Mouse (Mus musculus) inflammation-experienced regulatory T-cells, adult 6 months (primary cell): ENCODE measurements around the gene 4930451I11Rik. TPM values are rescaled to one million over a fixed set of nuclear protein-coding genes. Genes with fewer than 3 reads are reported as not detected.

Source experiments
- ATAC-seq: one replicate; pipeline ENCODE4 v1.8.0; 2017
- polyA plus RNA-seq, 3 experiments: library from polyadenylated mRNA; unstranded; fragments of 100-300 nt; shearing (Covaris generic); gene quantifications; one replicate each; pipeline ENCODE4 v1.2.1; 2017

The 4930451I11Rik gene
- not detected for polyA plus RNA-seq

DNA sequence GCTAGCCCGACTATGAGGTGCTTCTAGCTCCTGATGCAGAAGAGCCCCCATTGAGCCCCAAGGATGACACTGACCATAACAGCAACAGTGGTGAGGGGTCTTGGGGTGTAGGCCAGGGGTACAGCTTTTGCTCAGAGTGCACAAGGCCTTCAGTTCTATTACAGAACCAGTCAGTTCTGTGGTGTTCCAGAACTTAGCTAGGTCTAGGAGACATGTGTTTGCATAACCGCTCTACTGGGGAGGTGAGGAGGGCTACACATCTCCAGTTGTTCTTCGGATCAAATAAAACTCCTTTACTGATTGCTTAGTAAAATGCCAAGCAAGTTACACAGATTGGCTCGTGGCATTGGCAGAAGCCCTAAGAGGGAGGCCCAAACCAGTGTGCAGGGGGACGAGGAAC is at the start of gene 4930451I11Rik:
Gene 4930451I11Rik, minus strand, starts transcription at position 101 of the 400 bp plus-strand sequence.
- no peak for ATAC-seq

DNA sequence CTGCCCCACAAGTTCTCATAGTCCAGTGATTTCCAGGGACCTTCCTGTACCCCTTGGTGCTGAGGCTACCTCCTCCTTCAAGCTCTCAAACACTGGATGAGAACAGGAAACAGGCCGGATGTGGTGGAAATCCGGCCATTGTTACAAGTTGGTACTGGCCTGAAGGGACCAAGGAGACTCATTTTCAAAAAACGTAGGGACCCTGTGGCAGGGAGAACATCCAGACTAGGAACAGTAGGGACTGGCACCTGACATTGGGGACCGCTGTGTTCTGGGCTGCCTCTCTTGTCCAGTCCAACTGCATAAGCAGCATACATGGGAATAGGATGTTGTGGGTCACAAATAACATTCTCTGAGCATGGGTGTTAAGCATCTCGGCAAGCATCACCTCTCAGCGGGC is 49.6 kb upstream of the 4930451I11Rik start:
- no peak for ATAC-seq

DNA sequence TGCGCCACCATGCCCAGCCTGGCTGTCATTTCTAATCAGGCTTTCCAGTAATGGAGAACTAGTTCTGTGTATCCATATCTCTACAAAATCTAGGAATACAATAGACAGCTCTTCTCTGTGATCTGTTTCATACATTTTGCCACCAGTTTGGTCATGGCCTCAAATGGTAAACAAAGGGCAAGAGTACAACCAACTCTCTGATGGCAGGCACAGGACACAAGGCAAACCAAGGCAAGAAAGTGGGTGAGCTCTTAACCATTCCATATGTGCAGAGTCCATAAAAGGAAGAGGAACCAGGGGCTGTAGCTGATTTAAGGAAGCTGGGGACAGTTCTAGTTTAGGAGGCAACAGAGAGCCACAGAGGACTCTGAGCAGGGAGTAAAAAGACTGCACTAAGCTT is 45.8 kb upstream of the 4930451I11Rik start:
- no peak for ATAC-seq

DNA sequence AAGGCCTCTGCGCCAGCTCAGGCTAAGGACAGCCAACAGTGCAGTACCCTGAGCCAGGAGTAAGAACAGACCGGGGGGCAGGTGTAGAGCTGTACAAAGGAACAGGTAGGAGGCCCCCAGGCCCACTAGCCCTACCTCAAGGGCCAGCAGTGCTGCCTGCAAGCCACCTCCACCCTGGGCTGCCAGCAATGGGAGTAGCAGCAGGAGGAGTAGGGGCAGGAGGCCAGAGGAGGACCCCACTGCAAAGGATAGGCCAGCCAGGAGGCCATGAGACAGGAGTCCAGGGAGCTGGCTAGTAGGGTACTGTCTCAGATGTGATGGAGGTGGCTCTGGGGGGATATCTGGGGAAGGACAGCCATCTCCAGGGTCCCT is 39.1 kb upstream of the 4930451I11Rik start:
- no peak for ATAC-seq

DNA sequence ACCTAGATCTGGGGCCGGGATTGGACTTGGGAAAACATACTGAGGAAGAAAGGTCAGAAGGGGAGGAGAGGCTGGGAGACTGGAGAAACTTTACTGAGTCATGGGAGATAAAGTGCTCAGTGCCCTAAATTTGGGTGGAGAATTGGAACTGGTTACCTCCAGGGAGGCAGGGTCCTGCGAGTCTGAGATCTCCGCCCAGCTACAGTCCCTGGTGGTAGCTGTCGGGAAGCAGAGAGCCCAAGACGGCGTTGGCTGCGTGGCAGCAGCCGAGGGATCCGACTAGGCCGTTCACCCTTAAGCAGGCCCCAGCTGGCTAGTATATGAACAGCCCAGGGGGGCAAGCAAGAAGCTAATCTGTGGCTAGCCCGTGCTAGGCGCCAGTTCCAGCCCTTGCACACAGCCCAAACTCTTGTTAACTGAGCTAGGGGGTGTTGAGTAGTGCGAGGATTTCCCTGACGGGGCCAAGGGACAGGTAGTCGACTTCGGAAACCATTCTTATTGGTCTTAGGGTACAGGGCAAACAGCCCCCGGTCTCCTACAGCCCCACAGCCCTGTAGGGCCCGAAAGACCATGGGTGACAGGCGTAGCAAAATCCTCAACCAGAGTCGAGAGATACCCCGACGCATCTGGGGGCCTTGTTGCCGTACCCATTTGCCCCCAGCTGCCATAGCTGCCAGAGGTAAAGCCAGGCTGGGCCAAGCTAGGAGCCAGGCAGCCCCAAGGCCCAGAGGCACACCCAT is 38.5 kb upstream of the 4930451I11Rik start:
- no peak for ATAC-seq

DNA sequence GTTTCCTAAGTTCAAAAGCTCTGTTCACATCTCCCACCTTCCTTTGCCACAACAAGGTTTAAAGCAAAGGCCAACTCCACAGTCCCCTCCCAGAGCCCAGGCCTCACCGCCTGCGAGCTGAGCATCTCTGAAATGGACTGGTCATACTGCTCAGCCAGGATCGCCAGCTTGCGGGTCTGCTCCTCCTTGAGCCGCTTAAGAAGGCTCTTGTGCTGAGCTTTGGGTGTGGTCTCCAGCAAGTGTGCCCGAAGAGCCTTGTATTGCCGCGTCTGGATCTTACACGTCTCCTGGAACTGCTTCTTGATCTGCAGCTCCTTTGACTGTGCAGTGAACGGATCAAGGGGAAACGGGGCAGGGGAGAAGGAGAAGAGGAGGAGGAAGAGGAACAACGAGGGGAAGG is 36.6 kb upstream of the 4930451I11Rik start:
- no peak for ATAC-seq

DNA sequence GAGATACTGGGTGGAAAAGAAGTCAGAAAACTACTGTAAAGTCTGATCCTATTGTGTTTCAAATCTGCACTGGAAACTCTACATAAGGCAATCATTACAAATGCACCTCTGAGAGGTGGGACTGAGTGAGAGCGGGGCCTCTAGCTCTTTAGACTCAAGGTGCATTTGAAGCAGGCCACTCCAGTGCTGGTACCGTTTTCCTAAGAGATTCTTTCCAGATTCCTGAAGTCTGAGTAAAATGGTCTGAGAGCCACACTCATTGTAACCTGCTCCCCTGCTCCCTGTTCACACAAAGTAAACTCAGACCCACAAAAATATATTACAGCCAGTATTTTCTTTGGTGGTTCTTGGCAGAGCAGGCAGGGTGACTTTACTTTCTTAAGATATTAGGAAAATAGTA is 36.1 kb upstream of the 4930451I11Rik start:
- ATAC-seq, result no peak

DNA sequence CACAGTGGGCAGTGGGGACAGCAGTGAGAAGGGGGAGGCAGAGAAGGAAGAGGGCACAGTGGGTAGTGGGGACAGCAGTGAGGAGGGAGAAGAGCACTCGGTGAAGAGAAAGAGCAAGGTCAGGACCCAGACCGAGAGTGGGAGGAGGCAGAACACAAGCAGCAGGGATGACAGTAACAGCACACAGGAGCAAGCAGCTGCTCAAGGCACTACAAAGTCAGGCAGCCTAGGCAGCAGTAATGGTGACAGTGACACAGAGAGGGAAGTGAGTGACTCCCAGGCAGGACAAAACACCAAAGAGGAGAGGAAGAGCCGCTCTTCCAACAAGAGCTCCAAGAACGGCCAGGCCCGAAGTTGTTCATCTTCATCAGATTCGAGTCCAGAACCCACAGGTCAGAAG is 32.4 kb upstream of the 4930451I11Rik start:
- ATAC-seq, result no peak

DNA sequence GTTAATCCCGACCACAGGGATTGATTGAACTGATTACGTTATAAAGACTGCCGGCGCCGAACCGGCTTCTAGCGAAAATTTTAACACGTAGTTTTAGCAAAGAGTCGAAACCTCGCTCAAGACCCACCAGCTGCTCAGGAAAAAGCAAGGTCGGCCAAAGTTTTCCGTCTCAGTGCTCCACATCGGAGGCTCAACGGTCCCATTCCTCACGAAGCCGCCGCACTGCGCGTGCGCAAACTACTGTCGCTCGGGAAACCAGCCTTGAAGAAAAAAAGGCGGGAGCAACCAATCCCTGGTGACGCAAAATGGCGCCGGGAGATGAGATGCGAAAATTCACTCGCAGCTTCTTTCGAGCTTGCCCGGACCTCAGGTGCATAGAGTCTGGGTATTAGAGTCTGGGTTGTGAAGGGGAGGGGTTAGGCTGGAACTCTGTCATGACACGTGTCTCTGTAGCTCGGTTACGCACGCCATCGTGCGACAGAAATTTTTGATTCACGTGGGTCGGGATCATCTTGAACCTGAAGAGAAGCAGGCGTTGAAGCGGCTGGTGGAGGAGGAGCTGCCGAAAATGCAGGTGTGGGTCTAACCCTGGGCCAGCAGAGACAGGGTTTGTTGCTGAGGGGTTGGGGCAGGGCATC is 30.8 kb upstream of the 4930451I11Rik start, which contains the start of gene Ino80e:
Gene Ino80e, minus strand, starts transcription at position 231 of the 638 bp plus-strand sequence.
- peak; percentile 61 for ATAC-seq

DNA sequence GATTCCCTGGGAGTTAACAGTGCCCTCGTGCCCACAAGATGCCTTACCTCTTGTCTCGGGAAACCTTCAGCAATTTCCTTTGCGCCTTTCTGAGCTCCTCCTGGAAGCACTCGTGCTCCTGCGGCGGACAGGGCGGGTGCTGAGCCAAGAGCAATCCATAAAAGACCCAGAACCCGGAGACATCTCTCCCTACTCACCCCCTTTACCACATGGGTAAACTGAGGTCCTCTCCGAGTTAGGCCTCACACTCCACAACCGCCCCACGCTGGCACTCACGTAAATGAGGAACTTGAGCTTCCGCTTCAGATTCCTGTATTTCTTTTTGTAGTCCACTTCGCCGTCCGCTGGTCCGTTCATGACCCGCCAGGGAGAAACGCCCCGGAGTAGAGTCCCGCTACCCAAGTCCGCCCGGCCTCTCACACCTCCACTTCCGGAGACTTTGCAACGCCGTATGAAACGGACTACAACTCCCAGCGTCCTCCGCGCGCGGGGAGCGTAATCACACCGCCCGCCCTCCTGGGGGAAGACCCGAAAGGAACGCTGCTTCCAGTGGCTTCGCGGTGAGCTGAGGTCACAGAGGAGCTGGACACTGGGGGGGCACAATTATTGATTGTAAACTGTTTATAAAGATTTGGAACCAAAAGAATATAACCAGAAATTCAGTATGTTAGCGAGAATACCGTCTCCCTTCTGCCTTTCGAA is 30.1 kb upstream of the 4930451I11Rik start, which contains the start of gene Hirip3:
Gene Hirip3, plus strand, starts transcription at position 544 of the 702 bp plus-strand sequence.
- ATAC-seq, result peak; percentile 90

DNA sequence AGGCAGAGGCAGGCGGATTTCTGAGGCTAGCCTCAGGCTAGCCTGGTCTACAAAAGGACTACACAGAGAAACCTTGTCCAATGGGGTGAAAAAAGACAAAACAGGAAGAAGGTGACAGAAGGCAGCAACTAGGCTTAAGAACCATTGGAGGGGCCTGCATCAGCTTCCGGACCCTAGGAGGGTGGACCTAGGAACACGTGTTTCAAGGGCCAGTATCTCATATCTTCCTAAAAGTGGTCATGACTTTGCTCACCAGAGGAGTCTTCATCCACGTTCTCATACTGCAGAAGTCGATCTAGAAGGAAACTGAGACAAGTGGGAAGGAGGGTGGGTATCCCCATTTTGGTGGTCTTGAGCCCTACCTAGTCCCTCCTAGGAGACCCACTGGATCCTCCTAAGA is 29.5 kb upstream of the 4930451I11Rik start:
- no peak for ATAC-seq

DNA sequence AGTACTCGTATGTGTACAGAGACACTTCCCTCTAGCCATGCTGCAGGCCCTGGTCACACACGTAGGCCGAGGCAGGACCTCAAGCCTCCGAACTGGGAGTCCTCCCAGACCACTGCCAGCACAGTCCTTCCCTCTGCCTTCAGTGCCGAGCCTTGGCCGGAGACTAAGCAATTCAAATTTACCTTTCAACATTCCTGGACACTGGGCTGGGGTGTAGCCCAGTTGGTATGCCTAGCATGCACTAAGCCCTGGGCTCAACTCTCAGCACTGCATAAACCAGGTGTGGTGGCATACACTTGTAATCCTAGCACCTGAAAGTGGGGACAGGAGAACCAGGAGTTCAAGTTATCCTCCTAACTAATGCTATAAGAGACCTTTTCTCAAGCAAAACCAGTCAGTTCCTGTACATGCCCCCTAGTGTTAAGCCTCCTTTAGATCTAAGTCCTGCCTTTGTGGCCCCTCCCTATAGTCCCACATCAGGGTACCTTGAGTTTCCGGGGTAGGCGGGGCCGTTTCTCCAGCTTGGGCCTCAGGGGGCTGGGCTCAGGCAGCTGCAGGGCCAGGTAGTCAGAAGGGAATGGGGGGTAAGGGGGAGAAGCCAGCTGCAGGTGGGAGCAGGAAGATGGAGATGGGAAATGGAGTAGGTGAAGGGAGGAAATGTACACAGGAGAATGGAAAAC is 25.4 kb upstream of the 4930451I11Rik start:
- no peak for ATAC-seq

DNA sequence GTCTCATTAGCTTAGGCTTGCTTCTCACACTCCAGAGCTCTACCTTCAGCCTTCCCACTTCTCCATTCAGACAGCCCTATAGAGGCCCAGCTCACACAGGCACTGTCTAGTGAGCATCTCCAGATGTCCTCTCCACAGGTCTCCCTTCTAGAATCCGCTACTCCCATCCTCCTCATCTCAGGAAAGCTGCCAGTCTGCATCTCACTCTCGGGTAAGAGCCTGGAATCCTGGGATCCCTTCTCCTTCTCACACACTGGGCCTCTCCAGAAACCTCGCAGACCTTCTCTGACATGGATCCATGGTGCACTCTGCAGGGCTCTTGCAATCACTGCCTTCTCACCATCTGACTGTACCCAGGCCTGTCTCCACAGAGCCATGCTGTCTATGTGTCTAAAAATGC is 24.2 kb upstream of the 4930451I11Rik start:
- no peak for ATAC-seq

DNA sequence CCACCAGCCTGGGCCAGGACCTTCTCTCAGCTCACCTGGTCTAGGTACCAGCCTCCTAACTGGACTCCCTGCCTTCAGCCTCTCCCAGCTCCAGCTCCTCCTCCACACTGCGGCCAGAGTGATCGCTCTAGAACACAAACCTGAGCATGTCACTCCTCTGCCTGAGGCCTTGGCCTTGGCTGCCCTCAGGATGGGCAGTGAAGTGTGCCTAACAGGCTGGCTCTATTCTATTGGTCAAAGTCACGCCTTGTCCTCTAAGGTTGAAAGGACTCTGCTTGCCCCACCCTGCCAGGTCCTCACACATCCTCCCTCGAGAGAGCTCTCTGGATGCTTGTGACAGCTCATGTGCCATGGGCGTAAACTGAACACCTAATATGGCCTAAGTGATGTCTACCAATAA is 22.0 kb upstream of the 4930451I11Rik start:
- no peak for ATAC-seq

DNA sequence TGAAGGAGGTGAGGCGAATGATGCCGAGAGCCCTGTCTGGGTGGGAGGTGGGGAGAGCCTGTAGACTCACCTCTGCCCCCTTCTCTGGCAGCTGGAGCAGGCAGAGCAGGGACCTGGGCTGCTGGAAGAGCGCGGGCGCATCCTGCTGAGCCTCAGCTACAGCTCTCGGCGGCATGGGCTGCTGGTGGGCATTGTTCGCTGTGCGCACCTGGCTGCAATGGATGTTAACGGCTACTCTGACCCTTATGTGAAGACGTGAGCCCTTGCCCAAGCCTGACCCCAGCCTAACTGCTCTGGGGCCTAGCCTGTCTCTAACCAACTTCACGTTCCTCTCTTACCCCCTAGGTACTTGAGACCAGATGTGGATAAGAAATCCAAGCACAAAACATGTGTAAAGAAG is 19.8 kb upstream of the 4930451I11Rik start:
- ATAC-seq, result no peak

DNA sequence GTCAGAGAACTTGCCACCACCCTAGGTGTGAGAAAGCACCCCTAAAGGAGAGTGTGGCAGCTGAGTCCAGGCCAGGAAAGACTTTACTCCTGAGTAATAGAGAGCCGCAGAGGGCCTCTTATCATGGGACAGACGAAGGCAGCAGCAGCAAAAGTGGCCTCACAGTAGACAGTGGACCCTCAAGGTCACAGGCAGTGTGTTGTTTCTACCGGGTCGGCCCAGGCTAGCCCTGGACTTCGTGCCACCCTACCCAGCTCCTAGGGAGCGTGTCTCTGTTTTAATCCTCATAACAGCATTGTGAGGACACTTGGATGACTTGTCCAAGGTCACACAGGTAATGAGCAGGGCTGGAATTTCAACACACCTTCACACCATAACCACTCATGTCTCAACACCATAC is 18.7 kb upstream of the 4930451I11Rik start:
- ATAC-seq, result no peak

DNA sequence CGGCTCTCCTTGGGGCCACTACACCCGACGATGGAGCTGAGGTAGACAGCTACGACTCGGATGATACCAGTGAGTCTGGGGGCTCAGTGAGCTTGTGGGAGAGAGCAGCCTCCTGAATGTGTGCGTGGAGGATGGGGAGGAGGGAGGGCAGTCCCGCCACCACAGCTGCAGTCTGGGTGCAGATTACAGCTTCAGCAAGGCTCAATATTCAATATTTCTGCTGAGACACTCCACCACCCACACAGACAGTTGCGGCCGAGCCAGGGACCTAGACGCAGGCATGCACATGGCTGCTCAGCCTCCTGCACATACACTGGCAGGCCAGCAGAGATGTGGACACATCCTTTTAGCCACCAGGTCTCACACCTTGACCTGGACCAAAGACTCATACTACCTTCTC is 17.4 kb upstream of the 4930451I11Rik start:
- no peak for ATAC-seq

DNA sequence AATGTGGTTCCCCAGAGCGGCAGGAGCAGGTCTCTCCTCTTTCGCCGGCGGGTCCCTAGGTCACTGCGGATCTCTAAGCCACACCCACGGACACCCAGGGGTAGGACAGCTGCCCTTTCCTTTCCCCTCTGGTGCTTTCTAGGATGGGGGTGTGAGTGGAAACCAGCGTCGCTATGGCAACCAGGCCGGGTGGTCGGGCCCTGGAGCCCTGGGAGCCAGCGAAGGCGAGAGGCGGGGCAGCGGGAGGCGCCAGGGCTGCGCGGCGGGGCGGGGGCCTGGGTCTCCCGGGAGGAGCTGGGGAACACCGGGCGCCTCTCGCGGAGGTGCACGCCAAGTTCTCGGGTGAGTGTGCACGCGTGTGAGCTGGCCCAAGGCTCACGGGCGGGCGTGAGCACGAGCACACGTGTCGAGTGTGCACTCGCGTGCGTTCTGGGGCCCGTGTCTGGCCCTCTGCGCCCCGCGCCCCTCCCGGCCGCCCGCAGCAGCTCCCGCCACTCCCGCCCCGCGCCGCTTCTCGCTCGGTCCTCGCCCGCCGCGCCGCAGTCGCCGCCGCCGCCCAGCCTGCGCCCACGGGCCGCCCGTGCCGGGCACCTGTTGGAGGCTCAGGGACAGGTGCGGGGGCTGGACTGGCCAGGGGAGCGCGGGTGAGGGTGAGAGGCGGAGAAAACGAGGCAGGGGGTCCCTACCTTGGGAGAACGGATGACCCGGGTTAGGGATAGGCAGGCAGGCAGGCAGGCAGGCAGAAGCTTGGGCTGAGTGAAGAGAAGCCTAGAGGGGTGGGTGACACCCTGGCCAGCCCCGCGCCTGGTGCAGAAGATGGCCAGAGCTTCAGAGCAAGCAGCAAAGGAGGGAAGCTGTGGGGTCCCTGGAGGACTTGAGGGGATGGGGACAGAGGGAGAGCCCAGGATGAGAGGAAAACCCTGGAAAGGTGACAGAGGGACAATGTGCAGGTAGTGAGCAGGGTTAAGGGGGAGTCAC is 16.3 kb upstream of the 4930451I11Rik start:
- ATAC-seq, result no peak

DNA sequence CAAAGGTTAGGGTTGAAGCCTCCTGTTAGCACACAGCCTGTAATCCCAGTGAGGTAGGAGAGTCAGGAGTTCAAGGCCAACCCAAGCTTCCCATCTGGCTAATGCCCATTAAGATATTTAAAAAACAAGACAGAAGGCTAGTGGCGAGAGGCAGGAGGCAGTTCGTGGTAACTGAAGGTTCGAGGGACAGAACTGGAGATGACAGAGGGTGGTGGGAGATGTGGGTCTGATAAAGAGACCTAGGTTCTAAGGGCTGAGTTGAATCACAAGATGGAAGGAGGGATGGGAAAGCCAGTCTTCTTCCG is 15.6 kb upstream of the 4930451I11Rik start, which contains the start of gene Doc2a:
Gene Doc2a, plus strand, starts transcription at position 301 of the 305 bp plus-strand sequence.
- no peak for ATAC-seq

DNA sequence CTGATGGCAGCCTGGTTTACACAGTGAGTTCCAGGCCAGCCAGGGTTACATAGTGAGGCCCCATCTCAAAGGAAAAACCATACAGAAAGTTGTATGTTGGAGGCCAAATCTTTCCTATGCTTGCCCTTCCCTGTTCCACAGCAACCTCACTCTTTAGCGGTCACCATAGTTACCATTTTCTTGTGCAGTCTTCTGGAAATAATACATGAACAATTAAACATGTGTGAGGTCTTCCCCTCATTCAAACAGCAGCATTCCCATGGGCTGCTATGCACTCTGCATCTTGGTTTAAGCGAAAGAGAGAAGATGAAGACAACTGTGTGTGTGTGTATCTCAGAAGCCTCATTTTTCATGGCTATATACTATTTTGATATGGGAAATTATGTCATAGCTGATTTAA is 14.1 kb upstream of the 4930451I11Rik start:
- no peak for ATAC-seq

DNA sequence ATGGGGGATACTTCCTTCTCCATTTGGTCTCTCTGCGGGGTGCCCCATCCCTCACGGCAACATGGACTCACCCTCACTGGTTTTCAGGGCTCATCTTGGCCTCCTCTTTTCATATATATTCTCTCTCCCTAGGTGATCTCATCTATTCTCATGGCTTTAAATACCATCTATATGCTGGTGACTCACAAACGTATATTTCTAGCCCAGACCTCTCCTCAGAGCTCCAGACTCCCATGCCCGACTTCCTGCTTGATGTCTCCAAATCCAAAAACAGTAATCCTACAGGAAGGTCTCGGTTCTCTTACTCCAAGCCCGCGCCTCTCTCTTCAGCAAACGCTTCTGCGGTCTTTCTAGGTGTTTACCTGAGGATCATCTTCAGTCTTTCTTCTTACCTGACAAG is 11.8 kb upstream of the 4930451I11Rik start:
- no peak for ATAC-seq

DNA sequence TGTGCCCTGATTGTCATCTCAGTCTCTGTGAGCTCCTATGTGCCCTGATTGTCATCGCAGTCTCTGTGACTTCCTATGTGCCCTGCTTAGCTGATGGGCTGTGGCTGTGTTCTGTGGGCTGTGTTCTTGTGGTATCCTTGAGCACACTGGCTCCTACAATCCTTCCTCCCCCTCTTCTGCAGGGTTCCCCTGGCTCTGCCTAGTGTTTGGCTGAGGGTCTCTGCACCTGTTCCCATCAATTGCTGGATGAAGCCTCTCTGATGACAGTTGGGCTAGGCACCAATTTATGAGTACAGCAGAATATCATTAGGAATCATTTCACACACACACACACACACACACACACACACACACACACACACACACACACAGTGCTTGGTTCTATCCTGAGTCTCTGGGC is 1.9 kb upstream of the 4930451I11Rik start:
- no peak for ATAC-seq
